Mouse (Mus musculus) naive thymus-derived CD4-positive, alpha-beta T cell, adult 2 months (primary cell): ENCODE measurements around the gene Sh3d19.
"Not testable (repeated sequence)": the region's sequence is repeated elsewhere in the genome, so short reads cannot be mapped to it uniquely, and the experiment has no call there.

Experiments used
- DNase-seq: peaks from one replicate; pipeline ENCODE4 v3.0.0-alpha.2; 2011; ENCODE audit warnings: low read depth

The Sh3d19 gene

GRCm38 (mm10) chr3:85981761-85982160 is 10.9 kb downstream of the Sh3d19 start:
- not testable (repeated sequence) for DNase-seq

DNA sequence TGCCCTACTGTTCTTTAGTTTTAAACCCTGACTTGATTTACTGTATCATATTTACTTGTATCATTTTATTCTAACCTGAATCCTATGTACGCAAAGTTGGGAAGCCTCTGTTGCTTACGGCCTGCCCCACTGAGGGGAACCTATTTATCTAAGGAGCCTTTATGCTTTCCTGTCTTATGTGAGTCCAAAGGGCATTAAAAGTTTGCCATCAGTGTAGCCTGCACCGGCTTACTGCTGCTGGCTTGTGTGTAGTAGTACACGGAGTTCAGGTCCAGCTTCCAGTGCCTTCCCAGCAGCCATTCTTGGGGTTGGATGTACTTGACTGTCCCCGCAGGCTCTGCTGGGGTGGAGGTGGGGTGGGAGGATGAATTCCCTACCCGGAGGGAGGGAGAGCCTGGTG is 13.6 kb downstream of the Sh3d19 start:
- no peak for DNase-seq

DNA sequence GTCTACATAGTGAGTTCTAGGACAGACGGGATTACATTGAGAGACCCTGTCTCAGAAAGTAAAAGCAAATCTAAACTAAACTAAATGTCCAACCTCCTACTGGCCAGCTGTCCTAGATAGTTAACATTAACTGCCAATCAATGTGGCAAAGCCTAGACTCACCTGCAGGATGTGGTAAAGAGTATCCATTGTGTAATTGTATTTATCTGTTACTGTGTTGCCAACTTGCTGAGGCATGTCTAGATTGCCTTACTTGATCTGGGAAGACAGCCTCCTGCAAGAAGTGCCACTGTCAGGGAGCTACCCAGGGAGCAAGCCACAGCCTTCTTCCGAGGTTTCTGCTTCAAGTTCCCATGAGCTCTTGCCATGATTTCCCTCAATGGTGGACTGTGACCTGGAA is 16.3 kb downstream of the Sh3d19 start:
- no peak for DNase-seq

DNA sequence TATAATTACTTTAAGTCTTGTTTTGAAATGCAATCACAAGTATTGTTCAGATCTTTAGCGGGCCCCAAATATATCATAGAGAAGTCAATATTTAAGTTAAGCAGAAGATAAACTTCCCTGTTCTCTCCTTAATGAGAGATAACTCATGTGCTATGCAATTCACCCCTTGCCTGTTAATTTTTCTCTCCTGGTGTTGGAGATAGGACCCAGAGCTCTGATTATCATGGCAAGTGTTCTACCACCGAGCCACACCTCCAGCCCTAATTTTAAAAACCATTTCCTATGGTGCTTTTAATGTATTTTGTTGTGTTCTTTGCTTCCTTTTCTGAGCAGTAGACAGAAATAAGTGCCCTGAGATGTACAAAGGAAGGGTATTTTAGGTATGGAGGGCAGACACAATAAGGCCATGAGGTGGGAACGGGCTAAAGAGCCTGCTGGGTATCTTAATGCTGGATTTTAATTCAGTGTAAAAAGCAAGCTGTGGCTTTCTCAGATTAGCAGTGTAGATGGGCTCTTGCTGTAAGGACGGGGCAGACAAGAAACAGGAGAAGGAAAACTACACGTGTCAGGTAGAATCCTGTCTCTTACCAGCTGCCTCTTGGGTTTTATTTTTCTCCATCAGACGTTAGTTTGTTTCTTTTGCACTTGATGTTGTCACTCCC is 20.4 kb downstream of the Sh3d19 start:
- no peak for DNase-seq

- no peak for DNase-seq
Observed at GRCm38 (mm10) chr3:85991802-85992156, 20.9 kb downstream of the Sh3d19 start.

DNA sequence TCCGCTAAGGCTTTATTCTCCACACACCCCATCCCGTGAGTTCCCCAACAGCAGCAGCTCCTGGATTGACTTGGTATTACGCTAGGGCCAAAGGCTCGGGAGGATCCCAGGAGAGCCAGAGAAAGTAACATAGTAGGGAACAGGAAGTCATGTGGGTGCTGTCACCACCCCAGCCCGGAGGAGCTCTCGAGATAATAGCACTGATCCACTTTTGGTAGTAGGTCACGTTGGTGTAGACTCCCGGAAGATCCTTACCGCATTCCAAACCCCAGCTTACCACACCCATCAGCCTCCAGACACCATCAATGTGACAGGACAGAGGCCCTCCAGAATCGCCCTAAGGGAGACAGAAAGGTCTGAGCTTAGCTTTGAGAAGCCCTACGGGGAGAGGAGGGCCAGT is 22.8 kb downstream of the Sh3d19 start:
- DNase-seq: no peak

DNA sequence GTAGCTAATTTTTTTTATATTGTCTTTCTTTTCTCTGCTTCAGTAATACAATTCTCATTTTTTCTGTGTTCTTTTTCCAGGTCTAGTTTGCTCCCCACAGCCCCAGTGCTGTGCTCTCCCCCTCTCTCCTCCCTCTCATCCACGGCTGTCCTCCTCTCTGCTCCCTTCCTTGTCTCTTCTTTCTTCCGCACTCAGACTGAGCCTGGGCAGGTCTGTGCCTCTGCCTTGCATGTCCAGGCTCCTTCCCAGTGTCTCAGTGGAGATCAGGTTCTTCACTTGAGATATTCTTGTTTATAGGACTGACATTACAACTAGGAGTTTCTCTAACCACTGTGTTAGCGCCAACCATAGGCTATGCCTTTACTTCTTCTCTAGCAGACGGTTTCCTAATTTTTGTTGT is 23.7 kb downstream of the Sh3d19 start:
- no peak for DNase-seq

DNA sequence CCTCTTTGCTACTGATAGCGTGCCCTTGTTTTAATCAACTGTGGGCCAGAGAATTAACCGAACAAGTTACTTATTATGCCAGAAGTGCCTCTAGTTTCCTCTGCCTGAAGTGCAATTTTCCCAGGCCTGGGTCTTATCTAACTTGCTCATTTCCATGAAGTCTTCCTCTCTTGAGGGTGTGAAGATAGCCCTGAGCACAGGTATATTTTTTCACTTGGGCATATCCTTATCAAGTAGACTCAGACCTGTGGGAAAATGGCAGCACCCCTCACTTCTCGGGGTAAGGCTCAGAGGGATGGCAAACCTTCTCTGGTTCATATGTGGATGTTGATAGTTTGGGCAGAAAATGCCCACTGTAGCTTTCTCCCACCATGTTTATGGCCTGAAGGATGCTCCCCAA is 30.4 kb downstream of the Sh3d19 start:
- DNase-seq: no peak

- no peak for DNase-seq
Observed at GRCm38 (mm10) chr3:86002423-86002822, 31.5 kb downstream of the Sh3d19 start, which contains the start of gene Prss48. Prss48 (minus strand) TSS chr3:86002491.

DNA sequence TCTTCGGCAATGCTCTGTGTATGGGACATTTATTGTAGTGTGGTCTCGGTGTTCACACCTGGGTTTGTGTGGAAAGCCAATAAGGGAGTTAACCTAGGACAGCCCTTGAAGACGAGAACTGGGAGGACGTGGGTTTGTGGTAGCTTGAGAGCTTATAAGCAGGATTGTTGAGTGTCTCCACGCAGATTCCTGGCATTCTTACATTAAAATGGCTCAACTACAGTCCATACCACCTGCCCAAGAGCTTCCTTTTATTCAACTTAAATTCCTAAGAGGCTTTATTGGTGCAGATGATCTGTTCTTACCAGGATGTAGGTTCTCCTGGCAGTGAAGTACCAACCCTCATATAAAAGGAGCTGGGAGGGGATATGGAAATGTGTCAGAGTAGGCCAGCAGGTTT is 32.0 kb downstream of the Sh3d19 start:
- DNase-seq: no peak

DNA sequence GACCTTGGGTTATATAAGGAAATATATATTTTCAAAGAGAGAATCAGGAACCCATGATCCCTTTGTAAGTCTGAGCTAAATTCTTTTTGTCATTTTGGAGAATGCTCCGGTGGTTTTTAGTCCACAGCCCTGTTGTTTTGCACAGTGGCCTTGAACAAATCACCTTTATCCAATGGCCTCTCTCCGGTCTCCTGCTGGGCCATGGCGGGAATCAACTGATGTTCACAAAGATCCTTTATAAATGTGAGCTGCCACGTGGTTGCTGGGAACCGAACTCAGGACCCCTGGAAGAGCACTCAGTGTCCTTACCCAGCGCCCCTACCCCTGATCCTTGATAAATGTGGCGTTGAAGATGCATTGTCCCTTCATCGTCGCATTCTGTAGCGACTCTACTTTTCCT is 33.8 kb downstream of the Sh3d19 start:
- no peak for DNase-seq

DNA sequence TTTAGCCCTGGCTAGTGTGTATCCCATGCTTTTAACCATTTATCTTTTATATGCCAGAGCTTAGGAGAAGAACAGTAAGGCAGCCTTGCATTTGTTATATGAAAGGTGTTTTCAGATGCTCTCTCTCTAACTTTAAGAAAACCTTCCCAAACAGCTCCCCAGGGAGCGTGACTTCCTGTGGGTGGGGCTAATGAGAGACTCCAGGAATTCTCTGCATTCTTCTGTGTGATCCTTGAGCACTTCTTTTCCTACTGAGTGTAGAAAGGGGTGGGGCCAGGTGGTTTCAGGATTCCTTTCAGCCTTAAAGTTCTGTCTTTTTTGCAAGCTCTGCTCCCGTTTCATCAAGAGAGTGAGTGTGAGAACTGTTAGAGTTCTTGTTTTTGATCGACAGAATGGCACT is 39.7 kb downstream of the Sh3d19 start:
- DNase-seq: no peak

GRCm38 (mm10) chr3:86011373-86011772 is 40.5 kb downstream of the Sh3d19 start:
- no peak for DNase-seq

DNA sequence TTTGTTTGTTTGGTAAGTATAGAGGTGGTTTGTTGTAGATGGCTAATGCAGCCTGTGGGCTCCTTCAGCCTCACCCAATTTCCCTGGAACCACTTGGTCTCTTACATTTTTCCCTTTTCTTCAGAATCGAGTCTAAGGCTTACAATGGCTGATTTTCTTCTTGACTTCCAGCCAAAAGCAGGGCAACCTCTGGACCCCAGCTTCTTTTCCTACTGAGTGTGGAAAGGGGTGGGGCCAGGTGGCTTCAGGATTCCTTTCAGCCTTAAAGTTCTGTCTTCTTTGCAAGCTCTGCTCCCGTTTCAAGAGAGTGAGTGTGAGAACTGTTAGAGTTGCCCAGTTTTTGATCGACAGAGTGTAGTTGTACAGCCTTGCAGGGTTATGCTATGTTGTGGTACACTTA is 40.9 kb downstream of the Sh3d19 start:
- no peak for DNase-seq

- DNase-seq: no peak
Observed at GRCm38 (mm10) chr3:86013837-86014236, 42.9 kb downstream of the Sh3d19 start.

- no peak for DNase-seq
Observed at GRCm38 (mm10) chr3:86016965-86017364, 46.1 kb downstream of the Sh3d19 start.

DNA sequence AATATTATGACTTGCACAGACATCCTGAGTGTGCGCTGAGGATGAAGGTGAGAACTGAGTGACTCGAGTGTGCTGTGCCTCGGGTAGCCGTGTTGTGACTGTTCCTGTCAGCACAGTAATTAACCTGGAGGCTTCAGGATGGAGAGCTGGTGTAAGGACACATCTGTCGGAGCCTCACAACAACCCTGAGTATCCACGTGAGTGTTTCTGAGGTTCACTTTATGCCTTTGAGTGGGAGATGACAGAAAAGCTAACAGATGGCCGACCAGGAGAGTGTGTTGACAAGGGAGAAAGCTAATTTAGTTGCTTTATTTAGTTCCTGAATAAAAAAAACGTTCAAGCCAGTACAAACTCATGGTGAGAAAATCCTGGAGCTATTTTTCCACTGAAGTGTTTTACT is 46.6 kb downstream of the Sh3d19 start:
- DNase-seq: no peak

GRCm38 (mm10) chr3:86020921-86021650 is 50.2 kb downstream of the Sh3d19 start:
- DNase-seq: no peak

DNA sequence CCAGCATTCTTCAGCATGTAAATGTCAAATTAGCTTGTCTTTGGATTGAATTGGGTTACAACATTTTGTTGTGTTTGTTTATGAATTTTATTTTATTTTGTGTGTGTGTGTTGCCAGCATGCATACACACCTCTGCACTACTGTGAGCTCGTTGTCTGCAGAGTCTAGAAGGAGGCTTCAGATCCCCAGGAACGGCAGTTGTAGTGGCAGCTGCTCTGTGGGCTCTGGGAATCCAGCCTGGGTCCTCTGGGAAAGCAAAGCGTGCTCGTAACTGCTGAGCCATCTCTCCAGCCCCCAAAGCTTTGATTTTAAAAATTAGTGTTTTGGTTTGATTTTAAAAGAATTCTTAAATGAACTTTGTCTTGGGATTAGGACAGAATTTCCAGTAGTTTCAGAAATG is 50.7 kb downstream of the Sh3d19 start:
- no peak for DNase-seq

- DNase-seq: no peak
Observed at GRCm38 (mm10) chr3:86024065-86024795, 53.3 kb downstream of the Sh3d19 start.

DNA sequence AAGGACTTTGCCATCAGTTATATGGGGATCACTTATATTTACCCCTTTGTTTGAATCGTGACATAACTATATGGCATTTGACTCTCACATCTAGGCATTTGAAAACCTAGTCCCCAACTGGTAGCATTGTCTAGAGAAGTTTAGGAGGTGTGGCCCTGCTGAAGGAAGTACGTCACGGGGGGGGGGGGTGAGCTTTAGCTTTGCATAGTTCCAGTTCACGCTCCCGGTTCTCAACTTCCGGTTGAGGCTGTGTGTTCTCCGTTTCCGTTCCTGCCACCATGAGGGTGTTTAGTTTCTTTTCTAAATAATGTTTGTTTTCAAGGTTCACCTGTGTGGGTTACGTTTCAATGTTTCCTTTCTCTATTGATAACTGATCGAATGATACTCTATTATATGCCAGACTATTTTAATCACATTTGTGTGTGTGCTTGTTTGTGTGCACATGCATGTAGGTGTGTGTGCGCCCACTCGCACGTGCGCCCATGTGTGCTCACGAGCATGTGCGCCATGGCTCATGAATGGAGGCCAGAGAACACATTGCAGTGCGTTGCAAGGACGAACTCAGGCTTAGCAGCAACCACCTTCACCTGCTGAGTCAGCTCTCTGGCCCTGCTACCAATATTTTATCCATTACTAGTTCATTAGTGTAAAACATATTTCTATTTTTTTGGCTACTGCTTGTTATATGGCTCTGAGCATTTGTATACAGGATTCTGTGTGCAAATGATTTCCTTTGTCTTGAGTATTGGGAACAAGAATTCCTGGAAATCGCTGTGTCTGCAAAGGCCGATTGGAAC is 54.6 kb downstream of the Sh3d19 start:
- no peak for DNase-seq

DNA sequence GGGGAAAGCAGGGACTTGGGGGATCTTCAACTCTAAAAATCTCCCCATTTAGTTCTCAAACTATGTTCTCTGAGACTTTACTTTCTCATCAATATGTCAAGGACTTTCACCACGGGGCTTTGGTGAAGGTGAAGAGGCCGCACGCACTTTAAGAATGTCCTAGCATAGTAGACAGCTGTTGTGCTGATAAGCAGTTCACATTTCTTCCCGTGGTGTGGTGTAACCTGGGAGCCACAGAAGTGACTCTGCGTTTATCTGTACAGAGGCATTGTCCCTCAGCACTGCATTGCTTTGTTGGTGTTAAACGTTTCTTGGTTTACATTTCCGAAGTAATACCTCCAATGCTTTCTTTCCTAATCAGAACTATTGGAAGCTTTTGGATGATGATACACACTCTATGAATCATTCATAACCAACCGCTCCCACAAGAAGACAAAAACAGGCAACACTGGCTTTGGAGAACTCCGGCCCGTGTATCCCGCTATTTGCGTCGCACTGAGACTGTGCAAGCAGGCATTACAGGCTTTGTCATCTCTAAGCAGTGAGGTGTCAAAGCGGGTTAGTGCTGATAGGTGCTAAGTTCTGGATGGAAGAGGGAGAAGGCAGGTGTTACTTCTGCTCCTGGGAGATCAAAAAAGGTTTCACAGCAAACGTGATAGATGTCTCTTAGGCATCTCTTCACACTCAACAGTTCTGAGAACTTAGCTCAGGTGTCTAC is 57.9 kb downstream of the Sh3d19 start:
- DNase-seq: no peak
